Mouse (Mus musculus) hematopoietic multipotent progenitor cell, adult 10-12 weeks (in vitro differentiated cells): ENCODE data around the gene Prdx2. TPM values are rescaled to one million over a fixed set of nuclear protein-coding genes. Genes with fewer than 3 reads are reported as not detected.

ENCODE experiments used
- polyA plus RNA-seq: library from polyadenylated mRNA; stranded (reverse); fragments of >175 nt; gene quantifications from 2 replicates; pipeline ENCODE4 v1.2.3, GENCODE M21; 2012; ENCODE audit warnings: low replicate concordance

Prdx2 gene
- 10.7 and 94.5 TPM in 2 replicates for polyA plus RNA-seq

DNA sequence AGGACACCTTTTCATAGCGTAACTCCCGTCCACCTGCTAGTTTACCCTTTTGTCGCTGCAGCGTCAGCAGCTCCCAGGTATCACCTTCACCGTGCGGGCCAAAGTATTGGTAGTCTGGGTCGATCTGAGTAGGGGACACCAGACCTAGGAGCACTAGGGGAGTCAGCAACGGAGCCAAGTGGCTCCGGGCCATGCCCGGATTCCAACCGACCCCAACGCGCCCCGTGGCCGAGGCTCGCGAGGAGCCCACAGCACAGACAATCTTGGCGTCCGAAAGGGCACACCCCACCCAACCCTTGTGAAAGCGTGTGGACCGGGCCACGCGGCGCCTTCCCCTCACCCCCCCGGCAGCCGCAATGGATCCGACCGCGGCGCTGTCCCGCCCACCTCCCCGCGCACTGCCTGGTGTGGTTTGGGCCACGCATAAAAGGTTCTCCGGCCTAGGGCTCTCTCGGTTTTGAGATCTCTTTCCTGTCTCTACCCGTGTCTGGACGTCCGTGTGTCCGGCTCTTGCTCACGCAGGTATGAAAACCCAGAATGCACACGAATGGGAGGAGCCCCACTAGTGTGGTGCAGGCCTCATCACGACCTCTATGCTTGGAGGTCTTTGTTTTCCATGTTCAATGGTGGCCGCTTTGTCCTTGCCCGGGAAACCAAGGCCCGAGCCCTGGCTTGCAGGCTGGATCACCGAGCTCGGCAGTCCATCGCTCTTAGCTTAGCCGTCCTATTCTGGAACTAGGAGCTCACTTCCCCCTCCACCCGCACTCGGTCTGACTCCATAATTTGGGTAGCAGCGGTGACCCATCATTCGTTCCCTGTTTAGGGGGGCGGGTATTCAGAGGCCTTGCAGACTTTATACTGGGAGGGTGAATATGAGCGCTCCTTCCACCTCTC lies at the start of gene Prdx2, which contains the start of the genes Gm49661 and Rnaseh2a:
Prdx2 (plus strand) TSS at position 347 of the 894 bp plus-strand sequence.
Gm49661 (minus strand) TSS at position 193 of the 894 bp plus-strand sequence.
Rnaseh2a (minus strand) TSS at position 527 of the 894 bp plus-strand sequence.

DNA sequence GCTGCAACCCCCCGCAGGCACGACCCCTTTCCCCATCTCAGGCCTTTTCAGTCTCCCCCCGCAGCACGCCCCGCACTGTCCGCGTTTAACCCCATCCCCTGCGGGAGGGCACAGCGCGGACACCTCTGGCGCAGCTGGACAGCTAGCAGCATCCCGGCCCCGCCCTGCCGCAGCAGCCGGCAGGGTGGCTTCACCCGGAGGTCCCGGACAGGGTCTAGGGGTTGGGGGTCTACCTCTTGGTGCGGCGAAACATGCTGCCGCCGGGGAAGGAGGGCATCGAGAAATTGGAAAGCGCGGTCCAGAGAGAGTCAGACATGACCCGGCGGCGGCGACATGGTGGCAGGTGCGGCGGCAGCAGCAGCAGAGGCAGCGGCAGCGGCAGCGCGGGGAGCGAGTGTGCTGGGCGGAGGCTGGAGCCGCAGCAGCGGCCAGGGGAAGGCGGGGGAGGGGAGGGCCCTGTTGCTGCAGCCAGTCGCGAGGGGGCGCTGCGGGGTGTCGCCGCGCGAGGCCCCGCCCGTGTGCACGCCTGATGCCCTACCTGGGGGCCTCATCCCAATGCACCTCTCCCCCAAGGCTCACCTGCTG lies 32.3 kb upstream of the Prdx2 start, which contains the start of gene Mast1:
Mast1 (minus strand) TSS at position 398 of the 585 bp plus-strand sequence.

DNA sequence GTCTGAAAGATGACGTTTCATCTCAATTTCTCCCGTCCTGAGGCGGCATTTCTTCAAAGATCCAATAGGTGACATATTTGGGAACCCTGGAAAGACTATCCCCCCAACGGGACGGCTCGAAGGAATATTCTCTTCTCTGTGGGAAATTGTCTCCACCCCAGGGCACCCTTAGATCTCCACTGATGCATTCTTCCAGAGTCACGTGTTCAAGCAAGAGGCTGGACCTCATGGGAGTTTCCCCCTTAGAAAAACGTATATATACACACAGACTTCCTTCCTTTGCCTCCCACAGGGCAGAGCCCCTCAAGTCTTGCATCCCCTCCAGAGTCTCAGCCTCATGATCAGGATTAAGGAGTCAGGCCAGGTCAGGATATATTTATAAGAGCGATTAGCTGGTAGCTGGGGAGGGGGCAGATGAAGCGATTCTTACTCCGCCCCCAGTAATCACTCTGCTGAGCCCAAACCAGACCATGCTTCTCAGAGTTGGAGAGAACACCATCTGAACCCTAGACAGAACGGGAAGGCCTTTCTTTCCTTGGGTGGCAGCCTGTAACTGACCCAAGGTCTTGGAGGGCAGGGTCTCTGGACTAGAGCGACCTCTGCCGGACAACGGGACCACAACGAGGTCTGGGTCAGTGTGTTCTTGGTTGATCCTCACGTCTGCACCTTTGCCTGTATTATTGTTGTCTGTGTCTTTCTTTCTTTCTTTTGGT lies 22.7 kb upstream of the Prdx2 start, which contains the start of gene Rtbdn:
Rtbdn (plus strand) TSS at position 464 of the 713 bp plus-strand sequence.

GRCm38 (mm10) chr8:84978248-84978940 lies 9.0 kb downstream of the Prdx2 start, which contains the start of gene Junb:
TSS of gene Junb (minus strand) at chr8:84978718.

DNA sequence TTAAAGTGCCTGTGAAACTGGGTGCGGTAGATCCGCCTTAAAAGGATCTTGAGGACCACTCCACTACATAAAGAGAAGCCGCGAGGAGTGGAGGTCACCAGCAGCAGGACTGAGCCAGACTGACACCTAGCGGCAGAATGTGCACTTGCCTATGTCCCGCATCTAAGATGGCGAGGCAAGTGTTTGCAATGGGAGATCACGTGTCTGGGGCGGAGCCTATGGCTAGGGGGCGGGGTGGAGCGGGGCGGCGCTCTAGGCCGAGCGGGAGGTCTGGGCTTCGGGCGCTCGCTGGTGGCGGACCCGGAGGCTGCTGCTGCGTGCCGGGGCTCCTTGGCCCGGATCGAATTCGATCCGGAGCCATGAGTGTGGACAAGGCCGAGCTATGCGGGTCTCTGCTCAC lies 21.0 kb downstream of the Prdx2 start, which contains the start of gene Hook2:
Hook2 (plus strand) TSS at position 255 of the 400 bp plus-strand sequence.

DNA sequence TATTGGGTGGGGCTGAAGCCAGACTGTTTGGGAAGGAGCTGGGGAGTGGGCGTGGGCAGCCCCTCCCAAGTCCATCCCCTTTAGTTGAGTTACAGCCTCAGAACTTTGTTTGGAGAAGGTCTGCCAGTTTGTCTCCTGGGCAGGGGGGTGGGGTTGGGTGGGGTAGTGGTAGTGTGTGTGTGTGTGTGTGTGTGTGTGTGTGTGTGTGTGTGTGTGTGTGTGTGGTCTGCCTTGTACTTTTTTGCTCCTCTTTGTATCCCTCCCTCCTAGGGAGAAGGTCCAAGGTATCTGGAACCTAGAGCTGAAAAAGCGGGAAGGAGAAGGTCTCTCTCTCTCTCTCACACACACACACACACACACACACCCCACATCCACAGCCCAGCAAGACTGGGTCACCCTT lies 45.0 kb downstream of the Prdx2 start, which contains the start of gene Best2:
Best2 (minus strand) TSS at position 101 of the 400 bp plus-strand sequence.

Other genes with a start within 250 kb of the Prdx2 start
- gene G430095P16Rik, start 246.6 kb upstream of the Prdx2 start, polyA plus RNA-seq = 24.7 and 29.3 TPM in 2 replicates
- 27.0 and 31.4 TPM in 2 replicates for gene Nfix, start 169.2 kb upstream of the Prdx2 start, polyA plus RNA-seq
- gene Dand5, start 146.8 kb upstream of the Prdx2 start, polyA plus RNA-seq = 1.8 and 2.7 TPM in 2 replicates
- 27.9 and 40.8 TPM in 2 replicates for gene Gadd45gip1, start 138.1 kb upstream of the Prdx2 start, polyA plus RNA-seq
- 457 and 479 TPM in 2 replicates for gene Rad23a, start 128.9 kb upstream of the Prdx2 start, polyA plus RNA-seq
- gene Calr, start 122.7 kb upstream of the Prdx2 start, polyA plus RNA-seq = 286 and 333 TPM in 2 replicates
- gene Farsa, start 112.6 kb upstream of the Prdx2 start, polyA plus RNA-seq = 28.3 and 50.1 TPM in 2 replicates
- gene Syce2, start 97.5 kb upstream of the Prdx2 start, polyA plus RNA-seq = 12.7 and 13.2 TPM in 2 replicates
- gene Gcdh, start 75.7 kb upstream of the Prdx2 start, polyA plus RNA-seq = 22.8 and 49.5 TPM in 2 replicates
- gene Klf1, start 67.7 kb upstream of the Prdx2 start, polyA plus RNA-seq = 15.8 and 107 TPM in 2 replicates
- gene Dnase2a, start 61.0 kb upstream of the Prdx2 start, polyA plus RNA-seq = 13.7 and 72.9 TPM in 2 replicates
- 1.4 and 2.3 TPM in 2 replicates for gene Mast1, start 32.2 kb upstream of the Prdx2 start, polyA plus RNA-seq
- not detected in 2 replicates for gene Rtbdn, start 22.6 kb upstream of the Prdx2 start, polyA plus RNA-seq
- gene Gm49661, start 154 bp upstream of the Prdx2 start, polyA plus RNA-seq = not detected in 2 replicates
- gene Rnaseh2a, start 180 bp downstream of the Prdx2 start, polyA plus RNA-seq = 196 and 282 TPM in 2 replicates
- 324 and 1,538 TPM in 2 replicates for gene Junb, start 9.1 kb downstream of the Prdx2 start, polyA plus RNA-seq
- 6.5 and 8.4 TPM in 2 replicates for gene Hook2, start 21.0 kb downstream of the Prdx2 start, polyA plus RNA-seq
- gene Best2, start 44.9 kb downstream of the Prdx2 start, polyA plus RNA-seq = not detected in 2 replicates
- 55.1 and 111 TPM in 2 replicates for gene Asna1, start 55.7 kb downstream of the Prdx2 start, polyA plus RNA-seq
- gene Trir, start 57.2 kb downstream of the Prdx2 start, polyA plus RNA-seq = 260 and 442 TPM in 2 replicates
- gene Tnpo2, start 67.3 kb downstream of the Prdx2 start, polyA plus RNA-seq = 9.5 and 12.9 TPM in 2 replicates
- 20.6 and 23.5 TPM in 2 replicates for gene Fbxw9, start 90.5 kb downstream of the Prdx2 start, polyA plus RNA-seq
- gene Gm5741, start 98.4 kb downstream of the Prdx2 start, polyA plus RNA-seq = 1.1 TPM in 1 of 2 replicates, not detected in the other
- gene Dhps, start 102.2 kb downstream of the Prdx2 start, polyA plus RNA-seq = 31.6 and 110 TPM in 2 replicates
- 5.6 and 16.3 TPM in 2 replicates for gene Wdr83os, start 111.2 kb downstream of the Prdx2 start, polyA plus RNA-seq
- 8.9 and 19.5 TPM in 2 replicates for gene Wdr83, start 111.7 kb downstream of the Prdx2 start, polyA plus RNA-seq
- 27.4 and 79.7 TPM in 2 replicates for gene Man2b1, start 113.7 kb downstream of the Prdx2 start, polyA plus RNA-seq
- not detected in 2 replicates for gene Zfp791, start 153.5 kb downstream of the Prdx2 start, polyA plus RNA-seq
- gene Cks1brt, start 182.3 kb downstream of the Prdx2 start, polyA plus RNA-seq = not detected in 2 replicates